Mouse (Mus musculus): ENCODE results near the gene Samm50. TPM values are rescaled to one million over a fixed set of nuclear protein-coding genes. Genes with fewer than 3 reads are reported as not detected.

Samm50 gene
- total RNA-seq, 2 experiments from 2014 or later: 240 to 293 TPM

DNA sequence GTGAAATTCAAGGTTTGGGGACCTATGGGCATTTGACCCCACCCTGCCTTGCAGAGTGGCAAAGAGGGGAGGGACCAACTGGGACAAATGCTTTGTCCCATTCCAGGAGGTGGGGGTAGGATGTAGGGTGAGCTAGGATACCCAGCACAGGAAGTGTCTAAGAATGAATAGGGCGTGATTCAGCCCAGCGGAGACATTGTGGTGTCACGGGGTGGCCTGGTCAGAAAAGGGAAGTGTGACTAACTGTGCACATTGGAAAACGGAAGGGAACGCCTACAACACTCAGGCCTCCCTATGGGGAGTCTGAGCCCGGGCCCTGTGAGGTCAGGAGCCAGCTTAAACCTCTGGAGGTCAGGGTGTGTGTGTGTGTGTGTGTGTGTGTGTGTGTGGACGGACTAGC is 43.6 kb downstream of the Samm50 start:
- DNase-seq: peak; percentile 39

DNA sequence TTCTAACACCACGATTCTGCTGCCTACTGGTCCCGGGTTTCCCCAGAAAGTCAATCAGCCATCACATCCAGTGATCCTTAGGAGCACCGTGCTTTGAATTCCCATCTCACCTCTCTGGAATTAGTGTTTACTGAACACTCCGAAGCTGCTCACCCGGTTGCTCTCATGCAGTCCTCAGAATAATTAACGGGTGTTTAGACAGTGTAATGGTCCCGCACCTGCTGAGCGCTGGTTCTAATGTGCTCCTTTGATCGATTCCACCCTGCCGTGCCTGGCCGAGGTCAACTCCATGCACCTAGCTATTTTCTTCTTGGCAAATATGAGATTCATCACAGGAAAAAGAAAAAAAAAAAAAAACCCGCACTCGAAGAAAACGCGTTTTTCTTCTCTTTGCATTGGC is 46.5 kb downstream of the Samm50 start:
- DNase-seq: no peak

DNA sequence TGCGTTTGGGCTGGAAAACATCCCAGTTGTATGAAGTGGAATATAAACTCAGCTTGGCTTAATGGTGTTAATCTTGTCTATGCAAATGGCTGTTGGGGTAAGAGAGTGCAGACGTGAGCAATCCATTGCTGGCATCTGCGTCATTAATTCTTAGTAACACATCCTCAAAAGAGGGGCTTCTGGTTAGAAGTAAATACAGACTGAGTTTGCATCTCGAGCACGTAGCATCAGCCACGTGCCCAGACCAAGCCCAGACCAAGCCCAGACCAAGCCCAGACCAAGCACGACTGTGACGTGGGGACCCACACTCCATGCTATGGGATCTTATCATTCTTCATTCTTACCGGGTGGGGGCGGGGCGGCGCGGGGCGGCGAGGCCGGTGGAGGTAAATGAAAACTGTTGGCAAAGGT is 47.0 kb downstream of the Samm50 start:
- DNase-seq: no peak

DNA sequence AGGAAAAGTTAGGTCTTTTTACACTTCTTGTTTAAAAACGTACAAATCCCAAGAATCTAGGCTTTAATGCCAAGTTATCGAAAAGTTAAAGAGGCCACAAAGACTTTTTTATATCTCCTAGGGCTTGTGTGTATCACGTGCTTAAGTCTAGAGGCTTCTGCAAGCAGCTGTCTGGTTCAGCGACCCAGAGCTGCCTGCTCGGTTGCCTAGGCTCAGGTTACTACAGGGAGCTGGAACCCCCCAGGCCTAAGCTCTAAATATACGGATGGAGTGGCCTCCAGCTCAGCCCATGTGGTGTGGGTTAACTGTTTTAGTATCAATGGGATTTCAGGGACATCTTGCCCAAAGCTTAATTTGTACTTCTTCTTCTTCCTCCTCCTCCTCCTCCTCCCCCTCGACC is 49.5 kb downstream of the Samm50 start:
- no peak for DNase-seq

DNA sequence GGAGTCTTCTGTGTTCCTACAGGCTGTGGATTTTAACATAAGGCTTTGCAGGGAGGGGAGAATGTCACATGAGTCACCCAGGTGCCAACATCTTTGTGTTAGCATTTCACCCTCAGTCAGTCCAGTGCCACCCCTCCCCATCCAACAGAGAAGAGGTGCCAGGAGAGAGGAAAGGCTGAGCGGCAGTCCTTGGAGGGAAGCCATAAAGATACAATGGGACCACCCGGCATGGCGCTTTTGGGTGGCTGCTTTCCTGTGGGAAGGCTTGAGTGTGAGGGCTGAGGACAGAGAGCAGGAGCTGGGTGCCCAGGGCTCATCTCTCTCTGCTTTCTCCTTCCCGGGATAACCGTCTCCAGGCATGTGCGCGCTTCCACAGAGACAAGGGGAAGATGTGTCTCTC is 53.1 kb downstream of the Samm50 start:
- DNase-seq: no peak

DNA sequence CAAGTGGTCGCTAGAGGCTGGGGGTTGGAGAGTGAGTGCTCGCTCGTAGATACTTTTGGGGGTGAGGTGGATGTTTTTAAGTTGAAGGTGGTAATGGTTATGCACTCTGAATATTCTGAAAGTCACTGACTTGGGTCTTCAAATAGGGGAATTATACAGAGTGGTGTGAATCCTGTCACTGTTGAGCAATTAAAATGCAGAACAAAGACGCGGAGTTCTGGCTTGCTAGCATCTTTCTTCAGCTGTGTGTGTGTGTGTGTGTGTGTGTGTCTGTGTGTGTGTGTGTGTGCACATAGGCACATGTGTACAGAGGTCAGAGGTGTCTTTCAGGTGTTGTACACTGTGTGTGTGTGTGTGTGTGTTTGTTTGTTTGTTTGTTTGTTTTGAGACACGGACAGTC is 54.2 kb downstream of the Samm50 start:
- DNase-seq: no peak

DNA sequence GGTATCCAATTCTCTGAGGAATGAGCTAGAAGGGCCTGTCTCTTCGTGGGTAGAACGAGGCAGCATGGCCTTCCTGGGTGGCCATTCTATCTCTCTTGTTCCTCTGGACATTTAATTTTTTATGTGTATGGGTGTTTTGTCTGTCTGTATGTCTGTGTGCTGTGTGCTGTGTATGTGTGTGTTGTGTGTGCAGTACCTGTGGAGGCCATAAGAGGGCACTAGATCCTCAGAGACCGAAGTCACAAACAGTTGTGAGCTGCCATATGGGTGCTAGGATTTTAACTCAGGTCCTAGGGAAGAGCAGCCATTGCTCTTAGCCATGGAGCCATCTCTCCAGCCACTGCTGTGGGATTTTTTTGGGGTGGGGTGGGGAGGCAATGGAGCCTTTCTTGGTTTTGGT is 55.3 kb downstream of the Samm50 start:
- no peak for DNase-seq

DNA sequence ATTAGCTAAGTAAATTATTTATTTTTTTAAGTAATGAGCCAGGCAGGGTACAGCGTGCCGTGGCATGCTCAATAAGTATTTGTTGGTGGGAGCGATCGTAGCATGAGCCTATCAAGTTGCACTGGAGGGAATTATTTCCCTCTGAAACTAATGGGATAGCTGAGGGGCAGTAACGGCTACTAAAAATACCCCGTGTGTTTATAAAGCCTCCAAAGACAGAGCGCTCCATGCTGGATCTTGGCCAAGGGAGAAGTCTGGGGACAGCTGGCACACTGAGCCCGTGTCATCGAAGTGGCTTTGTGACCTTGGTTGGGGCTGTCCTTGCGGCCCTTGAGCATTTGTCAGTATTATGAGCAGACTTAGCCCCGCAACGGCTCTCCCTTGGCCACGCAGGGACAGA is 59.2 kb downstream of the Samm50 start:
- DNase-seq: peak; percentile 78

DNA sequence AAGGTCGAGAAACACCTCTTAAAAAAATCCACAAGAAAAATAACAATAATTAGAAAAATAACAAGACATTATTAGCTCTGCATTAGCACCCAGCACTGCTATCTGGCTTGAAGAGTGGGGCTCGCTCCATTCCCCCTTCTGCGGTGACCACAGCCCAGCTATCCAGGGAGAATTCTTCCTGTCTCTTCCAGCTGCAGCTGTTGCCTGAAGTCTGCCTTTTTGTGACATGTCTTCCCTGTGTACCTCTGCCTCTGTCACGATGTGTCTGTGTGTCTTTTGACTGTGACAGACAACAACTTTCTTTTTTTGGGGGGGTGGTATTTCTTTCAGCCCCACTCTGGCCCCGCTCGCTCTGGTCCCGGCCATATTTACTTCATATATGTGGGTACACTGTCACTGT is 60.6 kb downstream of the Samm50 start:
- no peak for DNase-seq

DNA sequence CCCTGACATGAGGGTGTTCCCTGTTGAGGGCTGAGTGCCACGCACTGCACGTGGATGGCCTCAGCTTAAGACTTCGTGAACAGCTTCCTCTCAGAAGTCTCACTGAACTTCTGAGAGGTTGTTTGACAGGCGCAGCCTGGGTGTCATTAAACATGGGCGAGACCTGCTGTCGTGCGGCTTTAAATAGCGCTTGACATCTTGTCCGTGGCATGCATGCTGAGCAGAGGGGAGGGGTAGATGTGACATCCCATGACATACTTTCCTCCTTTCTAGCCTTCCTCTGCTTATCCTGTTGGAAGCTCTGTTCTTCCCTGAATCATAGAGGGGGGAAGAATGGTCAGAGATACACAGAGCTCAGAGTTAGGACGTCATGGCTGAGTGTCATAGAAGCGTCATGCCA is 61.7 kb downstream of the Samm50 start:
- no peak for DNase-seq

DNA sequence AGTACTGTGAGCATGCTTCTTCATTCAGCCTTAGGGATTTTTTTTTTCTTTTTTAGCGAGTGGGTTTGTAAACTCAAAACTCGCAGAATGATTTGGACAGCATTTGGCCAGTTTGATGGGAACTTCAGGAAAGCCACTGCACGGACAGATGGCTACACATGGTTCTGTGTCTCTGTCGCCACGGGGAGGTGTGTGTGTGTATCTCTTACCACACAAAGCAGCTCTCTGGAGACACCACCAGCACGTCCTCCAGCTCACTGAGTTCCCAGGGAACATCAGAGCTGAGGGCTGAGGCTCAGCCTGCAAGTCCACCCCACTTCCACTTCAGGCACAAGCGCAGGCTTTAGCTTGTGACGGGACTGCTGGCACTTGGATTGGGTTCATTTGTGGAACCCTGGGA is 62.3 kb downstream of the Samm50 start:
- no peak for DNase-seq

DNA sequence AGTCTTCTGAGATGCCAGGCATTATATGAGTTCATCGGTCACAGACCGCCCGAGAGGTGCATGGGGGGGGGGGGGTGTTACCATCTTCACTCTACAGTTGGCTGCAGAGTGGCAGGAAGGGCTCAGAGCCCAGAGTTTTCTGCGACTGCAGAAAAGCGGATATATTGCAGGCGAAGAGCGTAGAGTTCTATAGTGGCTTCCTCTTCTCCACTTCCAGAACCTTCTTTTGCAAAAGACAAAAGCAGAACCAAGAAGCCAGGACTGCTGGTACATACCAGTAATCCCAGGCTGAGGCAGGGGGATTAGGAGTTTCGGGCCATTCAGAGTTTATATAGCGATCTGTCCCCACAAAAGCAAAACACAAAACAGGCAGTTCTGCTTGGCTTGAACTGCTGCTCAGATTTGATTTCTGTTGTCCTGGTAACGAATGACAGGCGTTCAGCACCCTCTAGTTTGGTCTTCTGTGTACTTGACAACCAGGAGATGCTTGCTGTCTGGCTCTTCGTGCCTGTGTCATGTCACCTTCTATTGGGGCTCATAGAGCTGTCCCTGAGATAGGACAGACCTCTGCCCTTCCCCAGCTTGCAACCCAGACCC is 64.3 kb downstream of the Samm50 start:
- DNase-seq: no peak

DNA sequence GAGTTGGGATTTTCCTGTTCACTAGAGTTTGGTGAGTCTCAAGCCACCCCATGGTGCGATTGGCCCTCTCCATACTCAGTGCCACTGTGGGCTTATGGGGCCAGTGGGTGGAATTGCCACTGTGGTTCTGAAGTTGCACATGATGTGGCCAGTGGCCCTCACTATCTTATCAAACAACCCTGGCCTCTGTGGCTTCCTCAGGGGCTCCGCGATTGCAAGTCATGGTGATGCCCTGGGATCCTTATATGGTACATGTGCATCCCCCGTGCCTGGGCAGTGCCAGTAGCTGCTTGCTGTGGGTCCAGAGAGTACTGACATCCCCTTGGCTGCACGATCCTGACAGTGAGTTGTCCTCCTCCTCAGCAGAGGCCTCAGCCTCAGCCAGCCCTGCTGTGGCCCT is 64.8 kb downstream of the Samm50 start:
- DNase-seq: no peak

DNA sequence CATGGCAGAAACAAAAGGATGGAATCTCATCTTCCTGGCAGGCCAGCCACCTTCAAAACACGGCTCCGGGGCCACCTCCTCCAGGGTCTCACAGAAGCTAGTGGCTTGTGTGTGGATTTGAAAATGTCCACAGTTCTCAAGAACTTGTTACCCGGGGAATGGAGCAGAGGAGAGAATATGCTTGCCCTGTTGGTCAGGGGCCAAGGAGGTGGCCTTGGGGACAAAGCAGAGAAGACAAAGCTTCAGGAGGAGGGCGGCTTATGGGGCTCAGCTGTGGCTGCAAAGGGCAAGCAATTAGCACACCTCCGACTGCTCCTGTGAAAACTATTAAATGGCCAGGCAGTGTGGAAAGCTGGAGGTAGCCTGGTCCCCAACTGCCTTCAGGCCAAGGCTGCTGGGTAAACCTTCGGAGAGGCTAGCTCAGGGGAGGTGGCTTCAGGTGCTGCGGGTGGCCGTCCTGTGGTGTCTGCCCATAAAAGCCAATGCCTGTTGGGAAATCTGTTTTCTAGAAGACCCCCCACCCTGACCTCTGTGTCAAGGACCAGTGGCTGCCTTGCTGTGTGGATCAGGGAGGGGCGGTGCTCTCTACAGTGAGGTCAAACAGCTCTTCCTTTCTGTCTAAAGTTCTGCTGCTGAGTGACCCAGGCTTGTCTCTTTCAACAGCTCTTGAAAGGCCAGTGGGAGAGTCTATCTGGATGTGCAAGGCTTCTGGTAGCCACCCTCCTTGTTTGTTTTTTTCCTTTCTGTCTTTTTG is 66.7 kb downstream of the Samm50 start:
- peak; percentile 57 for DNase-seq

DNA sequence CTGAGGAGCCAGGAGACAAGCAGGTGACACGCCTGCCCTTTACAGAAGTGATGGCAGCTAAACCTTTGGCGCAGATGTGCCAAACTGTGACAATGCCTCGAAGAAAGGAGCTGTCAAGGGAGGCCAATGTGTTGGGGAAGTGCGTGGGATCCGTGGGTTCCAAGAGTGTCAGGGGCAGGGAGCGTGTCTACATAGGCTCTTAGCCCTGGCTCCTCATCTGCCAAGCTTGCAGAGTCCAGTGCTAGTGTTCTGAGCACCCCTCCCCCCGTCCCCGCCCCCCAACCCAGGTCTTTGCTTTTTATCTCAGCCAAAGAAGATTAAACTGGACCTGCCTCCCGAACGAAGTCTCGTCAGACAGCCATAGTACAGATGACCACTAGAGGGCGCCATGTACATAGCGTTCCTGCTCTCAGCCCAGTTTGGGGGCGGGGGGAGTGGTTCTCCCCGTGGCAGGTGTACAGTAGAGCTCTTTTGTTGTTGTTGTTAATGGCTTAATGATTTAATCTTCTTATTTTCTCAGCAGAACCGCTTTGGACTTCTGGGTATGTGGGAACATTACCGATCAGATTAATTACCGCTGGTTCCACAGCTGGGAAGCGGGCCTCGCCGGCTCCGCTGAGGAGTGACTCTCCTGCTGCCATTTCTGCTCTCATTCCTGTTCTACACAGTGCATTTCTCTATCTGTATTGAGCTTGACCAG is 68.2 kb downstream of the Samm50 start:
- DNase-seq: peak; percentile 89

DNA sequence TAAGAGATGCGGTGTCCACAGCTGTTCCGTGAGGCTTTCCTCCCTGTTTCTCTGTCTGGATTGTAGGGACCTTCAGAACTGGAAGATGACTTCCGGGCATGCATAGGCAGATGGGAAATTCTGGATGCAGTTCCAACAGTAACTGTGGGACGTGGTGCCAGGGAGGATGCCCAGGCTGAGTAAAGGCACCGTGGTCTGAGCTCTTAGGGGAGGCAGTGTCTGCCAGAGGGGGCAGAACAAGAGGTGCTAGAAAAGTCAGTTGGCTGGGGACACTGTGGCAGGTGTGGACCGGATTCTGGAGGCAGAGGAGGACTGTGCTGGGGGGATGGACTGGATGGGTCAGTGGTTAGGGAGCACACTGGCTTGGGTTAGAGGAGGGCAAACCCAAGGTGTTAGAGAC is 70.6 kb downstream of the Samm50 start:
- DNase-seq: no peak

DNA sequence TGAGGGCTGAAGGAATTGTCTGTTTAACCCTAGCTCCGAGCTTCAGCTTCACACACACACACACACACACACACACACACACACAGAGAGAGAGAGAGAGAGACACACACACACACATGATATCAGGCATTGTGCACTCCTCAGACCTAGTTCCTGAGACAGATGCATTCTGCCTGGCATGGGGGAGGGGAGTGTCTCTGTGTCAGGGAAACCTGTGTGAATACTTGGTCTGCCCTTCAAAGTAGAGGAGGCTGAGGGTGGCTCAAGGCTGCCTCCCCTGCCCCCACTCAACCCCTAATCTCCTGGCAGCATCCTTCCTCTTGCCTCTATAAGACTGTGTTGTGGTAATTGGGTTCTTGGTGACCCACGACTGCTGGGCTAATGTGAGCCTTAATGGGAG is 71.5 kb downstream of the Samm50 start:
- no peak for DNase-seq

DNA sequence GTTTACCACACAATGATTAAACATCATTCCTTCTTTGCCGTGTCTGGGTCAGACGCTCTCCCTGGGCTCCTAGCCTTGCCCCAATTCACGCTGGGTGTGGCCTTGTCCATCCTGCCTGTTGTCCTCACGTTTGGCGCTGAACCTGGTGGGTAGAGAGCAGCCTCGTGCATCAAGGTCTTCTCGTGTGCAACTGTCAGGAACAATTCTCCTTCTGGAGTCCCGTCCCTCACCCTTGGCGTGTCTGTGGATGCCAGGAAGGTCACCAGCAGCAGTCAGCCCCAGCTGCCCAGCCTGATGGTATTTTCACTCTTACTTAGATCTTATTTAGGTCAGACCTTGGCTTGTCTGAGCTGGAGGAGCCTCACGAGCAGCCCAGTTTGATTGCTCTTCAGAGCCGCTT is 73.1 kb downstream of the Samm50 start:
- peak; percentile 71 for DNase-seq

DNA sequence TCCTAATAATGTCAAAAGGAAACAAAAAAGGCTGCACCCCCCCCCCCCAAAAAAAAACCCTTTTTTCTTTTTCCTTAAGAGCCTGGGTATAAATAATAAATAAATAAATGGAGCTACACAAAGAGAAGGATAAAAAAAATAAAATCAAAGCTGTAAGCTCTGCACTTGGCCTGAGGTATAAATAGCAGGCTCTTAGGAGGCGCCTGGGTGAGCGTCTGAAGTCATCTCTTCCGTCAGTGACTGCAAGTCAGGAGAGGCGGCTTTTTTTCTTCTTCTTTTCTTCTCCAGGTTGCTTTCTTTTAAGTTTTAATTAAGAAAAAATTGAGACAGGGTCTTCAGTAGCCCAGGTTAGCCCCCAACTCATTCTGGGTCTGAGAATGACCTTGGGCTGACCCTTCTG is 74.2 kb downstream of the Samm50 start:
- DNase-seq: no peak

Measured in adrenal gland, postnatal 10 days (tissue).